Mouse (Mus musculus) gastrocnemius, adult 18-20 months (tissue): ENCODE results near the gene Gm49711. TPM values are rescaled to one million over a fixed set of nuclear protein-coding genes. Genes with fewer than 3 reads are reported as not detected.
"Not testable (repeated sequence)": the region's sequence is repeated elsewhere in the genome, so short reads cannot be mapped to it uniquely, and the experiment has no call there.

Experiments
- DNase-seq: peaks from one replicate; pipeline ENCODE4 v3.0.0; 2021; ENCODE audit warnings: low spot score
- total RNA-seq, 2 experiments: library from RNA; stranded (reverse); gene quantifications; 2 replicates each; pipeline ENCODE4 v1.2.3; 2021

Gm49711 gene
- total RNA-seq, 2 experiments from 2014 or later, result not detected

GRCm38 (mm10) chr16:92062832-92063231 is 4.7 kb downstream of the Gm49711 start:
- no peak for DNase-seq

DNA sequence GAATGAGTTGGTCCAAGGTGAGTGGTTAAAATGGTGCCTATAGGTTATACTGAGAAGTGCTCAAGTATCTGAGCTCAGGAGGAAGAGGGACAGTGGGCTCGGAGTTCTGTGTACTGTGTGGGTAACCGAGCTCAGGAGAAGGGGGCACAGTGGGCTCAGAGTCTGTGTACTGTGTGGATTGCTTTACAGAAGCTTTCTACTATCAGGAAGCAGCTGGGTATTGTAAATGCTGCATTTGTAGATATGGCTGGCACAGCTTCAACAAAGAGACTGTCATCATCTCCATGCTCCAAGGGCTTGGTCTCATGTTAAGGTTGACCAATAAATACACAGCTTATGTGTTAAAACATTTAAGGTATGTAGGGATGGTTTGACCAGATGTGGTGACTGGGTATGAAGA is 6.7 kb downstream of the Gm49711 start:
- DNase-seq, result no peak

GRCm38 (mm10) chr16:92070338-92070737 is 12.2 kb downstream of the Gm49711 start:
- DNase-seq, result no peak

DNA sequence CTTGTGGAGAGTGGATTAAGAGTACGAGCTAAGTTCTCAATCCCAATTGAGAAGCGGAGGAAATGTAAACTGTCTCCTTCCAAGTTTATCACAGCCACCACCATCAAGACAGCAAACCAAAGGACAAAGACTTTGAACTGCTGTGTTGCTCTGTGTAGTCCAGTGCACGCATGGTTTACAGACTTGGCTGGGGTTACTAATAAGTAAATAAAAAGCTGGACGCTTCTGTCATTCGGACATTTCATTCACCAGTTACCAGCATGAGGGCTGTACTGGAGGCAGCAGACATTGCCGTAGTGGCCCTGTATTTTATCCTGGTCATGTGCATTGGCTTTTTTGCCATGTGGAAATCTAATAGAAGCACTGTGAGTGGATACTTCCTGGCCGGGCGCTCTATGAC is 18.7 kb downstream of the Gm49711 start:
- no peak for DNase-seq

GRCm38 (mm10) chr16:92083771-92084453 is 25.8 kb downstream of the Gm49711 start:
- DNase-seq, result no peak

GRCm38 (mm10) chr16:92089225-92089624 is 31.1 kb downstream of the Gm49711 start:
- DNase-seq, result no peak

DNA sequence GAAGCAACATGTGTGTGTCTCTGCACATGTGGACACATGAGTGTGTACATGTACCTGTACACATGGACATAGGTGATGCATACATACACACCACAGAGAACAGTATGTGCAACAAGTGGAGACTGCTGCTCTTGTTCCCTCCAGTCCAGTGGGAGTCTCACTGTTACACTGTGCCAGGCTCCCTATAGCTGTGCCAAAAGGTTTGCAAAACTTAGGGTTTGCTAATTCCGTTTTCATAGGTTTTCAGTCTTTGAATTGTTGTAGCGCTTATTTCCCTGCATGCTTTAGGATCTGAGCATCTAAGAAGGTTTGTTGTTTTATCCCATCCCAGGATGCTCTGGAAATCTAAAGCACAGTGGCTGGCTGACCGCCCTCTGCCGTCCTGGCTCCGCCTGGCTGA is 33.8 kb downstream of the Gm49711 start:
- no peak for DNase-seq

DNA sequence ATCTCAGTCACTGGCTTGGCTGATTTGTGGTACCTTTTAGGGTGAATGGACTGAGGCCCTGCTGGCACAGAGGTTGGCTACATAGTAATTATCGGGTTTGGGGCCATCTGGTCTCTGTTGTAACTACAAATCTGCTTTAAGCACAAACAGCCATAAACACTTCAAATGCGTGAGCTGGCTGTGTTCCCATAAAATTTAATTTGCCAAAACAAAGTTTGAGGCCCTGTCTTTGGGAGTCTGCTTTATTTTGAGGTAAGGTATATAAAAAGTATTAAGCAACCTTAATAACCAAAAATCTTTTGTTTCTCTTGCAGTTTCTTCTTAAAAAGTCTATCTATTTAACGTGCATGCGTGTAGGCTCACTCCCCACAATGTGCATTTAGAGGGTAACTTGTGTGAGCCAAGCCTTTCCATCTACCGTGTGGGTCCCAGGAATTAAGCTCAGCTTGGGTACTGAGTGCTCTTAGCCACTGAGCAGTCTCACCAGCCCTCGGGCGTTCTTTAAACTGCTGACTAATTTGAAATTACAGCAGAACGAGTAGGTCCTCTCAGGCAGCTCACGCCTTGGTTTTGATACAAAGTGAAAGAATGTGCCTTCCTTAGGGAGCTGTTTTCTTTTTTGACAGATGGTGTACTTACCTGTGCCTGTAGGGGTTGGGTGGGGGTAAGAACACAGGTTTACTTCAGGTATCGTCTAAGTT is 40.4 kb downstream of the Gm49711 start:
- DNase-seq, result no peak

DNA sequence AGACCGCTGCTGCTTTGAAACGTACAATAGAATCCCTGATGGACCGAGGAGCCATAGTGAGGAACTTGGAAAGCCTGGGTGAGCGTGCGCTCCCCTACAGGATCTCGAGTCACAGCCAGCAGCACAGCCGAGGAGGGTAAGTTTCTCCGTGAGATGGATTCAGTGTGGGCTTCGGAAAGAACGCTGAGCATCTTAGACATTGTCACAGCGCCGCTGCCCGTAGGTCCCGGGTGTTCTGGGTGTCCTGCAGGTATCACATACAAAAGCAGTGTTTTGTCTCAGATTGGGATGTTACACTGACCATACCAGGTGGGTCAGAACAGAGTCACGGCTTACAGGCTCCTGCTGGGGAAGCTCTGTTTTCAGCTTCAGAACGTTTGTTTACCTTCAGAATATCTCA is 41.5 kb downstream of the Gm49711 start:
- no peak for DNase-seq

DNA sequence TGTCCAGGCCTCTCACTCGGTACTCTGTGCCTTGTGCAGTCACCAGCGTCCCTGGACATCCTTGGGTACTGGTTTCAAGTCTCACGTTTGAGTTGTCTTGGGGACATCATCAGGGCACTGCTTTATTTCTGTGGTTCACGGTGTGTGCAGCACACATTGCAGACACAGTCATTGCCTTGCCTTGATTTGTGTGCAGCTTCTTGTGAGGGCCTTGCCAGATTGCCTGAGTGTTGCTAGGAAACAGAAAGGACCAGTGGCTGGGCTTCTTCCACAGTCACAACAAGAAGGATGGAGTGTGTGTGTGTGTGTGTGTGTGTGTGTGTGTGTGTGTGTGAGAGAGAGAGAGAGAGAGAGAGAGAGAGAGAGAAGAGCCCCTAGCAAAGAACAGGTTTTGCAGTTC is 42.0 kb downstream of the Gm49711 start:
- DNase-seq, result no peak

DNA sequence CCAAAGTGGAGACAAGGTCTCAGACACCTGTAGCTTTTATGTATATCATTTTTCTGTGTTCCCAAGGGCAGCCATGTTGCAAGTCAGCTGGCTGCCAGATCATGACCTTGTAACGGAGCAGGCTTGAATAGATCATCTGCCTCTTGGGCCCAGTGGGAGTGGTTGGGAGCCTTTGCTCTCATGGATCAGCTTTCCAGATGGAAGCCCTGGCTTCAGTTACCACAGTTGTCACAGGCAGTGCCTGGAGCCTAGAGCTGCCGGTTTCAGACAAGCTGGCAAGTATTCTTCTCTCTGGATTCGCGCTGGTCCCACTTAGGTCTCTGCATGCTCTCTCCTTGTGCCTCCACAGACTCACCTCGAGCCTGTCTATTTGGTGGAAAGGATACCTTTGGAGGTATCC is 44.0 kb downstream of the Gm49711 start:
- DNase-seq, result peak; percentile 54

DNA sequence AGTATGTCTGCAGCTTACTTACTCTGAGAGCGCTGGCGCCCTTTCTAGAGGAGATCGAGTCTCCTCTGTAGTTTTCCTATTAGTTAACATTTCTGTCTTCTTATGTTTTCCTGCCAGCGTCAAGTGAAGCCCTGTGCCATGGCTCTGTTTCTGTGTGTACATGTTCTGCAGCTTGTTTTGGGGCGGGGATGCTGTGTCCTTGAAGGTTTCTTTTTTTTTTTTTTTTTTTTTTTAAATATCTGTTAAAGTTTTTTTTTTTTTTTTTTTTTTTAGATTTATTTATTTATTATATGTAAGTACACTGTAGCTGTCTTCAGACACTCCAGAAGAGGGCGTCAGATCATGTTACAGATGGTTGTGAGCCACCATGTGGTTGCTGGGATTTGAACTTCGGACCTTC is 44.8 kb downstream of the Gm49711 start:
- not testable (repeated sequence) for DNase-seq

DNA sequence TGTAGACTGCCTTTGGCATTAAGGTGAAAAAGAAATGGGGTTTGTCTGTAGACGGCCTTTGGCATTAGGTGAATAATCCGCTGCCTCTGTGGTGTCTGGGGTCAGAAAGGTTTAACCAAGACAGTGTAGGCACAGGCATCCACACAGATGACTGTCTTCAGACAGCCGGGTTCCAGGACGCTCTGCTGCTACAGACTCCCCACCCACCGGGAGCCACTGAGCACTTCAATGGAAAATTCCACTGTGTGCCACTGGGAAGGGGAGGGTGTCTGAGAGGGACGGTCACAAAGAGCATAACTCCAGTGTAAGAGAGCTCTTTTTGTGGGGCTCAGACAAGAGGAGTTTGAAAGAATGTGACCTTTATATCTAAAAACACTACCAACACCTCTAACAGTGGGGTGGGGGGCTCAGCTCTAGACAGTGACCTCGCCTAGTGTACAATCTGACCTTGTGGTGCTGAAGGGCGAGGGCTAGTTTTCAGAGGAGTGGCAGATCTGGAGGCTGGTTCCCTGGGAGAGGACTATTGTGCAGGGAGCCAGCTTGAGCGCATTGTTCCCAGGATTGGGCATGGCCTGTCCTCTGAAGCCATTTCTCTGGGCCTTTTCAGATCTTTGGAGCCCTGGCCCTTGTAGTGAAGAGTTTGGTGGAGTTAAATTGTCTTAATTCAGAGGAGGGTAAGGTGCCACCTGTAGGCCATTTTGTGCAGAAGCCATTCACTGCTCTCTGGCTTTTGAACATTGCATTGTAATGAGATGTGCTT is 45.6 kb downstream of the Gm49711 start:
- DNase-seq, result no peak

DNA sequence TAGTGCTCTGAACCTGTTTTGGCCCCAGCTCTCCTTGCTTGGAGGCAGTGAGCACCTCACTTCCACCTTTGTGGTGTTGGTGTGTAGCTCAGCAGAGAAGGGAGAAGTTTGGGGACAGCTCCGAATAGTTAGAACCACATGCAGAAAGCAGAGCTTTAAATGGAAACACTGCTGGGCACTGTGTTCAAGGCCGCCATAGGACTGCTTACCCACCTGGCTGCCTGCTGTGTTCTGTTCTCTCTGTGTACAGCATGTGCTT is 46.1 kb downstream of the Gm49711 start:
- no peak for DNase-seq

GRCm38 (mm10) chr16:92104951-92105350 is 46.8 kb downstream of the Gm49711 start:
- DNase-seq, result no peak

DNA sequence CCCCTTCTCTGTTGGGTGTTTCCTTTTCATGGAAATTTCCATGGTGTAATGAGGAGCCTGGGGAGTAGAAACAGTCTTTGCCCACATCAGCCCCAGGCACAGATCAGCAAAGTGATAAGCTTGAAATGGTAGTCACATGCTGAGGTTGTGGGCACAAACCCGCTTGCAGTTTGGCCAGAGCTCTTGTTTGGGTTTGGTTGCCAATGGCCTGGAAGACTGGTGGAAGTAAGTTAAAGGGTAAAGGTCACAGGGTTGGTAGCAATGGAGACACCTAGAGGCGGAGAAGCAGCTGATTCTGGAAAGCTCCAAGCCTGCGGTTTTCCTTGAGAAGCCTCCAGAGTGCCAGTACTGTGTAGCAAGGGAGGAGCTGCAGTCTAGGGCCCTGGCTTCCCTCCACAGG is 47.5 kb downstream of the Gm49711 start:
- peak; percentile 26 for DNase-seq

GRCm38 (mm10) chr16:92107346-92107745 is 49.2 kb downstream of the Gm49711 start:
- DNase-seq, result no peak

GRCm38 (mm10) chr16:92114706-92115241 is 56.7 kb downstream of the Gm49711 start:
- DNase-seq, result no peak

GRCm38 (mm10) chr16:92115611-92116421 is 57.7 kb downstream of the Gm49711 start:
- DNase-seq, result peak; percentile 21

- DNase-seq, result no peak
These were observed 59.5 kb downstream of the Gm49711 start for GRCm38 (mm10) chr16:92117337-92118209.
